Mouse (Mus musculus): ENCODE results near the gene Pard3b.

The Pard3b gene

GRCm38 (mm10) chr1:62122426-62122825 lies 483.8 kb downstream of the Pard3b start:
- no peak for DNase-seq

DNA sequence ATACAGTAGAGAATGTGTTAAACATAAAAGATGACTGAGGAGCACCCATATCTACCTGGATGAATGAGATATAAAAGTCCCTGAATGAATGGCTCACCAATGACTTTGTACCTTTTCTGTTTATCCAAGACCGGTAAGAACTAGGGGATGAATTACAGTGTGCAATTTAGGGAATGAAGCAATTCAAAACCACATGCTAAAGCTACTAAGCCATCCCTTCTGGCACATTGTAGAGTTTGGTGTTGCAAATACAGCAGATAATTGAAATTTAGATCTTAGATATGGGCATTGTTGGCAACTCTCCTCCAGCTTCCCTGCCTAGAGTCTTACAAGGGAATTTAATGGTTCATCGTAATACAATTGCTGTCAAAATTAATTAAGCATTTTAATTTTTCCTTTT lies 490.6 kb downstream of the Pard3b start:
- no peak for DNase-seq

DNA sequence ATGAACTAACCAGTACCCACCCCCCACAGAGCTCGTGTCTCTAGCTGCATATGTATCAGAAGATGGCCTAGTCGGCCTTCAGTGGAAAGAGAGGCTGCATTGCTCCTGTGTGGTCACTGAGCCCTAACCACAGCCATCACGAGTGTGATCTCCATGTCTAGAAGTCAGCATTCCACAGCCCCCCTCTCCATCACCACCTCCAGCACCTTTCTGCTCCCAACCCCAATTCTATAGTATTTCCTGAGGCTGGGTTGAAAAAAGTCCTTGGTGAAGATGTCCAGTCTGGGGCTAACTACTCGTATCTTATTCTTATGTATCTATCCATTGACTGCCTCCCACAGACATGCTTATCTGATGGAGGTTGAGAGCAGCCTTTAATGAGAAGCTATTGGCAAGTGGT lies 509.5 kb downstream of the Pard3b start:
- DNase-seq, result no peak

GRCm38 (mm10) chr1:62148786-62149185 lies 510.2 kb downstream of the Pard3b start:
- no peak for DNase-seq

DNA sequence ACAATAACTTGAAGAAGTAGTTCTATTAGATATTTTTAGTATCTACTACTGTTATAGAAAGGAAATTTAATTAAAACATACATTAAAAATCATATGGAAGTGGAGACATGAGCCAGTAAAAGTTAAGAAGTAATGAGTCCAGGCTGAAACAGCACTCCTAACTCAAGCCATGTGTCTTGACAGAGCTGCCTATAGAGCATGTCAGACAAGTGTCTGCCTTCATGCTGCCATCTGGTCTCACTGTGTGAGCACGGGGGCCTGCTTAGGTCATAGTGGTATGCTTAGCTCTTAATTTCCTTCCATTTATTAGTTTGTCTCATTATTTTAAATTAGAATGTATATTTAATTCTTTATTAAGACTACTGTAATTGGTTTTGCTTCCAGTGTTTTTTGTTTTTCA lies 517.3 kb downstream of the Pard3b start:
- no peak for DNase-seq

GRCm38 (mm10) chr1:62159592-62159991 lies 521.0 kb downstream of the Pard3b start:
- DNase-seq, result no peak

DNA sequence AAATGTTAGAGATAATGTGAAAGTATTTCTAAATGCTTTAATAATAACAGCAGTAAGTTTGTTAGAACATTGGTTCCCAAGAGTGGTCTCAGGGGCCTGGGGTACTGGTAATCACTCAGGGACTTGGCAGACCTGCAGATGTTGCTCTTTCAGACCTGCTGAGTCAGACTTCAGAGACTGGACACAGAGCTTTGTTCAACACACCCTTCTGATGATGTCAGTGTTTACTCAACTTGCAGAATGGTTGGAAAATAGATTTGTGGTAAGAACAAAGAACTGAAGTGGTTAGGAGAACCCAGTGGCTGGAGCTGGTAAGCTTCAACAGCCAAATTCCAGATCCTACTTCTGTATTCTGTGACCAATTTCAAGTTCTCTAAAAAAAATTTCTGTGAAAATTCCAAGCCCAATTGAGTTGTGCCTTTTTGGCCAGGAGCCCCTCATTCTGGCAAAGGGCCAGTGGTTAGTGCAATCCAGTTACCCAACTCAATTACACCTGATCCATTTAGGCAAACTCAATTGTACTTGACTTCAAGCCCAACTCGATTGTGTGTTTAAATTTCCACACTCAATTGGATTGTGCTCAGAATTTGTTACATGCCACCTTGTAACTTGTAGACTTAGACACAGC lies 536.5 kb downstream of the Pard3b start:
- DNase-seq, result no peak

DNA sequence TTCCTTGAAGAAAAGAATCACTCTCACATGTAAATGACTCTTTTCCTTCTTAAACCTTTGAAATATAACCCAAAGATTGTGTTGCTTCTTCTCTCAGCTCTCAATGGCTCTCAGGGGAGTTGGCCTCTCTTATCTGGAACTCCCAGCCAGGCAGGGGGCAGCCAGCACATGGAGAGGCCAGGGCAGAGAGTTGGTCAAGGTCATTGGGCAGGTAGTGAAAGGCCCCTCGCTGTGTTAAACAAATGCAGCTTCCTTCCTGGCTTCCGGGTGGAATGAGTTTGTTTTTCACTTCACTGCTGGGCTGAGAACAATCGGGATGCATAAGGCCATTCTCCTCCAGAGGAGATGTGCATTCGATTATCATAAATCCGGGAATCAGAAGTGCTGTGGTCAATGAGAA lies 543.0 kb downstream of the Pard3b start:
- no peak for DNase-seq

GRCm38 (mm10) chr1:62182634-62183033 lies 544.0 kb downstream of the Pard3b start:
- no peak for DNase-seq

GRCm38 (mm10) chr1:62190786-62191185 lies 552.2 kb downstream of the Pard3b start:
- DNase-seq, result no peak

DNA sequence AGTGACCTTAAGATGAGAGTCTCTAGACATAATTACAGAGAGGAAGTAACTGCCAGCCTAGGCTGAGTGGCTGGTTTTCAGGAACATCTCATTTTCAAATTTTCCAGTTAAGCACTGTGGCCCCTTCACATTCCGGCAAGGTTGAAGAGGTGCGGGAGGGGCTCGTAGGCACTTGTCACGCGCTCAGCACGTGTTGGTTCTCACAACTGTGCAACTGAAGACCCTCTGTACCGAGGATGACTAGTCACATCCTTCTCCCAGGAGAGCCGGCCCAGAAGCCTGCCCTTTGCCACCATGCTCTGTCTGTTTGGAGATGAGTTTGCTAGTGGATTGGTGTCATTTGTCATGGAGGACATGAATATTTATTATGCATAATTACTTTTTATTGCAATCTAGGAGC lies 558.9 kb downstream of the Pard3b start:
- DNase-seq, result no peak

GRCm38 (mm10) chr1:62200919-62201318 lies 562.3 kb downstream of the Pard3b start:
- no peak for DNase-seq

- no peak for DNase-seq
Measured at GRCm38 (mm10) chr1:62201686-62202257, 563.1 kb downstream of the Pard3b start.

GRCm38 (mm10) chr1:62213285-62213684 lies 574.7 kb downstream of the Pard3b start:
- no peak for DNase-seq

- no peak for DNase-seq
Measured at GRCm38 (mm10) chr1:62215842-62216241, 577.2 kb downstream of the Pard3b start.

DNA sequence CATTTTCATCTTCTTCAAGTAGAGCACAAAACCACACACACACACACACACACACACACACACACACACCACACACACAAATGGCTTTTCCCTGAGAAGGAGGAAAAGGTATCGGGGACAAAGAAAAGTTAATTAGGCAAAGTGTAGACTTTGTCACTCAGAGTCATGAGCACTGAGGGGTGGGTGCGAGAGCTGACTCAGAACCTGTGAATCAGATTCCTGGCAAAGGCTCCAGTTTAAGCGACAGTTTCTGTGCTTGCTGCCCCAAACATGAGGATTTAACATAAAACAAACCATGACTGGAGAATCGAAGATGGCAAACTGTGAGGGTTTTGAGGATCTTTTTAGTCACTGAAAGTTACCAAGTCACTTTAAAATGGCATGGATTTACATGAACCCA lies 577.9 kb downstream of the Pard3b start:
- DNase-seq, result no peak

GRCm38 (mm10) chr1:62229129-62229528 lies 590.5 kb downstream of the Pard3b start:
- DNase-seq, result no peak

GRCm38 (mm10) chr1:62234039-62234438 lies 595.4 kb downstream of the Pard3b start:
- no peak for DNase-seq

GRCm38 (mm10) chr1:62235121-62235520 lies 596.5 kb downstream of the Pard3b start:
- DNase-seq, result no peak

DNA sequence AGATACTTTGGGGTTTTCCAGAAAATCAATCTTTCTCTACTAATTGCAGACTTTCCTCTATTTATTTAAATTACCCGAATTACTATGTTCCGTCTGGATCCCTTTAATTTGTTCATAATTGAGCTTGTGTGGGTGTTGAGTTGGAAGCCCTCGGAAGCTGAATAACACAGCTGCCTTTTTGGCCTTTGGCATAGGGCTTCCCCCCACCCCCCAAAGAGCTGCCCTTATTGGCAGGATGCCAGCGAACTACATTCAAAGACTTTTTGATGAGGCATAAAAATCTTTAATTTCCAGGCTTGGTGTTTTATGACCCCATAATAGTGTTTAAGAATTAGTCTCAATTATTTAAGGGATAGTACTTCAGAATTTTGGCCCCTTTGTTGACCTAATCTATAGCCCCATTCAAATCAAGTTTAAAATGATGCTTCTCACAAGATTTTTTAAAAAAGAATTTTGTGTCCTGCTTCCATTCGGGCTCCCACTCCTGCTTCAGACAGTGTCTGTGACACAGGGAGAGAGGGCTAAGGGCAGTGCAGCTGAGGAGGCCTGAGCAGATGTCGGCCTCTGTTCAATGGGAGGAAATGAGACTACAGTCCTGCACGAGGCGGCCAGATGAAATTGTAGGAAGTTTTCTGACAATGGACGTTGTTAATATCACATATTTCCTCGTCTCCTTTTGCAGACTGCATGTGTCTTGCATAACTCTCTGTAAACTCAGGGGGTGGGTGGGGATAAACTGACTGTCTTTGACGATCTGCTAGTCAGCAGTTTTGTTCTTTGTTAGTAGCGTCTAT lies 605.8 kb downstream of the Pard3b start:
- no peak for DNase-seq

- DNase-seq, result no peak
Measured at GRCm38 (mm10) chr1:62252432-62252831, 613.8 kb downstream of the Pard3b start.

DNA sequence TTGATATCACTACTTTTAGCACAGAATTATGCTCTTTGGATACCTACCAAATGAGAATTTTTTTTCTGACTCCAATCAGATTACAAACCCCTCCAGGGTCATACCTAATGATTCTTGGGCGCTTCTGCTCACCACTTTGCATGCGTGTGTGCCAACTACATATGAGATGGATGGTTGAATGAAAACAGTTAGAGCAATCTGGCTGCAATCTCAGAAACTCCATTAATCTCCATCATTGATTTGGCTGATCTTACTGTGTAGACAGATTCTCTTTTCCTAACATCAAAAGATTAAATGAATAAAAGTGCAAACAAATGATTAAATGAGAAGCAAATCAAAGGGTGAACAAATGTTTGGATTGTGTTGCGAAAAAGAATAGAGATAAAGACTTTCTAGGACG lies 615.7 kb downstream of the Pard3b start:
- no peak for DNase-seq

- no peak for DNase-seq
Measured at GRCm38 (mm10) chr1:62254888-62255287, 616.3 kb downstream of the Pard3b start.

DNA sequence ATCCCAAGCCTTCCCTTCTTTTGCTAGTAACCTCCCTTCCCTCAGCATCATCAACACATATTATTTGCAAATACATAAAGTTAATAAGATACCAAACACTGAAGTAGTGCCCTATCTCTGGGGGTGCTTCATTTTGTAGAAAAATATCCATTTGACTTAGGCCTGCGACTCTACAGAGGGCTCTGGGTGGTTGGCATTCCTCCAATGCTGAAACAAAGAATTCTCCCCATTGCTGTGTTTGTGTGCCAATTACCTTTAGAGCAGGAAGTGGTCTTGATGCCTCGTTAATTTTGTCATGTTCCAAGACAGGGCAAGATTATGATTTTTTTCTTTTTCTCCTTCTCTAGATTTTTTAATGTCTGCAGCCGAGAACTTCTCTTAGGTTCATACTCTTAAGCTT lies 637.8 kb downstream of the Pard3b start:
- DNase-seq, result no peak
